ENCODE assay signal across 9 mouse cellular contexts in the genomic region with DNA sequence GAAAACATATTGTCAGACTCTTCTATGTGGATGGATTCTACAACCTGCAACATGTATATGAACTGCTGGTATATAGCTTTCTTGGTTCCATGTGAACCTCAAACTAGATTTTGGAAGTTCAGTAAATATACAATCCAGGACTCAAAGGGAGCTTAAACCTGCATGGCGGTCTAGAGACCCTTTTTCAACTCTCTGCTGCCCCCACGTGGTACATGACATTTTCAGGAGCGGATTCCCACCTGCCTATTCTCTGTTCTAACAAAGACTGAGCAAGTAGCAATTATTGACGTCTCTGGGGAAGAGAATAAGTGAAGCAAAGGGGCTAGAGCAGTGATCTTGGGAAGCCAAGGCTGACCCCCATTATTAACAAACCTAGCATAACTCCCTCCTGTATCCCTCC.
A peak's percentile ranks its signal among the peaks of the same experiment; 100 is the strongest.
DNase-seq lines count a peak whose midpoint lies in the region; ATAC-seq and TF ChIP-seq lines count a peak whose summit lies in the region.
"Had no signal": no experiment of that assay in that cellular context is flagged by ENCODE, and none has a peak within 500 bp of the region (broad histone marks: within the 10 kb centered on the region; RNA-seq: fewer than 3 reads in every experiment).

No protein-coding gene starts in this region.

- H3K36me3 ChIP-seq in midbrain, postnatal 0 days (ENCODE audit: insufficient read depth, low read length): no peaks in the 10 kb centered on the region
- H3K36me3 ChIP-seq: embryonic facial prominence, embryonic 15.5 days had no signal

- TF ChIP-seq CTCF in brain, embryonic 14.5 days (IDR thresholded peaks at IDR 0.05; ENCODE audit: borderline replicate concordance, extremely low read depth, insufficient read depth, insufficient read length): peak; percentile 67; the same call in 1 of the 2 replicates
- peak; percentile 82 for TF ChIP-seq CTCF in midbrain, postnatal 0 days (IDR thresholded peaks at IDR 0.05)

- H3K27ac ChIP-seq in midbrain, postnatal 0 days (ENCODE audit: low read depth, low read length): no peak overlapping the region
- H3K27ac ChIP-seq: embryonic facial prominence, embryonic 15.5 days had no signal

- H3K9me3 ChIP-seq in midbrain, postnatal 0 days (ENCODE audit: low read length): no peaks in the 10 kb centered on the region
- H3K9me3 ChIP-seq: embryonic facial prominence, embryonic 15.5 days had no signal

- 12% methylated on average over 4 of the region's 4 CpGs for WGBS in midbrain, postnatal 0 days

- H3K4me3 ChIP-seq in midbrain, postnatal 0 days (ENCODE audit: low read depth, low read length): no peak overlapping the region
- H3K4me3 ChIP-seq: embryonic facial prominence, embryonic 15.5 days had no signal

- no peak overlapping the region for H3K4me2 ChIP-seq in midbrain, postnatal 0 days (ENCODE audit: low read depth, low read length, poor library complexity, severe bottlenecking)
- H3K4me2 ChIP-seq: embryonic facial prominence, embryonic 15.5 days had no signal

- DNase-seq in ovary, postnatal 10 days (ENCODE audit: low spot score): peak; percentile 24
- DNase-seq in ovary, adult 18-20 months (ENCODE audit: low spot score): no peak
- DNase-seq in brain, embryonic 14.5 days (ENCODE audit: low read depth): peak; percentile 81
- peak; percentile 64 for DNase-seq in embryo, embryonic 9.5 days (ENCODE audit: extremely low spot score)
- peak; percentile 38 to 60 for DNase-seq in layer of hippocampus, postnatal 36 days
- peak; percentile 80 for DNase-seq in midbrain, postnatal 0 days (ENCODE audit: low spot score)
- DNase-seq in spleen, adult 18-20 months: no peak
- DNase-seq in heart, adult 9 months (ENCODE audit: low spot score in 2 of 2): no peak

- no peak for ATAC-seq in midbrain, postnatal 0 days (ENCODE audit: low FRiP score)

- no peaks in the 10 kb centered on the region for H3K27me3 ChIP-seq in midbrain, postnatal 0 days (ENCODE audit: insufficient read depth, low read length)
- H3K27me3 ChIP-seq: embryonic facial prominence, embryonic 15.5 days had no signal

- no peaks in the 10 kb centered on the region for H3K4me1 ChIP-seq in midbrain, postnatal 0 days (ENCODE audit: insufficient read depth, low read length)
- H3K4me1 ChIP-seq: embryonic facial prominence, embryonic 15.5 days had no signal

- TF ChIP-seq POLR2A in brain, embryonic 14.5 days (IDR thresholded peaks at IDR 0.05; ENCODE audit: borderline replicate concordance, extremely low read depth, insufficient read depth, insufficient read length, poor library complexity, severe bottlenecking): no peak

- no peak overlapping the region for H3K9ac ChIP-seq in midbrain, postnatal 0 days (replicated peaks; ENCODE audit: low read length, poor library complexity, severe bottlenecking)
- H3K9ac ChIP-seq: embryonic facial prominence, embryonic 15.5 days had no signal

Comparison
In these comparisons a context has a peak if more than half of its experiments do, and no peak if none do; other contexts are left out.
1. DNase-seq: peak in ovary, postnatal 10 days (single experiment), brain, embryonic 14.5 days (single experiment), embryo, embryonic 9.5 days (single experiment), layer of hippocampus, postnatal 36 days (2 of 2) and midbrain, postnatal 0 days (single experiment); none in ovary, adult 18-20 months (single experiment), spleen, adult 18-20 months (0 of 2) and heart, adult 9 months (0 of 2).